Mouse (Mus musculus): ENCODE data around the gene Tcp1. TPM values are rescaled to one million over a fixed set of nuclear protein-coding genes. Genes with fewer than 3 reads are reported as not detected.
"Not testable (repeated sequence)": the region's sequence is repeated elsewhere in the genome, so short reads cannot be mapped to it uniquely, and the experiment has no call there.

Gene Tcp1
- polyA plus RNA-seq, 1 experiment from 2014 or later: 375 TPM

DNA sequence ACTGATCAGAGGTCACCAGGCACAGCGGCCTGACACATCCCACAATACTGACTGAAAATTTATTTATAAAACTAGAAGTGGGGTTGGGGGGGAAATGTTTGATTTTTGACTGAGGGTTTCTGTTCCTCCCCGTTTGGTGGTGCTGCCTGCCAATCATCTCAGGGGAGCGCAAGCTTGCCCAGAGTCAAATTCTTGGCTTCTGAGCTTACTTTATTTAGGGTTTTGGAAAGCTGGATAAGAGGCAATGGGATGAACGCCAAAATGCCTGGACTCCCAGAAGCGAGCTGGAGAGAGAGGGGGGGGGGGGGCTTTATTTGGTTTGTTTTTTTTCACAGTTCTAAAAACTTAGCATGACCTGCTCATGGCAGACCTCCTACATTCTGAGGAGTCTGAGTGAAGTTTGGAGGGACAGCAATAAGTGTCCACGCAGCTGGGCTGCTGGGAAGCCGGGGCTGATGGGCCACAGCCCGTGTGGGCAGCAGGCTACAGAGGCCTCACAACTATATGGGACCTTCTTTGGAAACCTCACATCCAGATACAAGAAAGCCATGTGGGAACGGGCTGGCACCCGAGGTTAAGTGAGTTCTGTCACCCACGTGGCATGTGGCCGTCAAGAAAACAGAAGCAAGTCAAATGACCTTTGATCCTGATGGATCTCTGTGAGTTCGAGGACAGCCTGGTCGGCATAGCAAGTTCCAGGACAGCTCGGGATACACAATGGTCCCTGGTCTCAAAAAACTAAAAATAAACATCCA is 28.3 kb upstream of the Tcp1 start:
- no peak overlapping the region for H3K4me3 ChIP-seq (ENCODE audit: low read depth, low read length)
- WGBS: 80% methylated on average over 15 of the region's 15 CpGs
- H3K9ac ChIP-seq (replicated peaks; ENCODE audit: low read depth, low read length): no peak overlapping the region
- H3K4me2 ChIP-seq (ENCODE audit: low read depth, low read length): no peak overlapping the region
- no peaks in the 10 kb centered on the region for H3K4me1 ChIP-seq (ENCODE audit: control insufficient read depth, insufficient read depth, low read length)
- H3K9me3 ChIP-seq (ENCODE audit: control insufficient read depth, low read length): no peaks in the 10 kb centered on the region
- 0 out of 2 replicates have a peak, but pooled peaks cover 4% of the 10 kb centered on the region for H3K36me3 ChIP-seq (ENCODE audit: control insufficient read depth, insufficient read depth, low read length)
- ATAC-seq (ENCODE audit: low read depth): no peak
- no peaks in the 10 kb centered on the region for H3K27me3 ChIP-seq (ENCODE audit: control insufficient read depth, insufficient read depth, low read length)
- H3K27ac ChIP-seq (ENCODE audit: low read depth, low read length): no peak overlapping the region

- Histone ChIP-seq H3K27me3 (ENCODE audit: control insufficient read depth, insufficient read depth, low read length) (no peaks in the 10 kb centered on the region), H3K27ac (ENCODE audit: low read depth, low read length) (no peak overlapping the region), H3K9me3 (ENCODE audit: control insufficient read depth, low read length) (no peaks in the 10 kb centered on the region), H3K4me2 (ENCODE audit: low read depth, low read length) (no peak overlapping the region), H3K4me1 (ENCODE audit: control insufficient read depth, insufficient read depth, low read length) (no peaks in the 10 kb centered on the region), H3K4me3 (ENCODE audit: low read depth, low read length) (no peak overlapping the region), H3K36me3 (ENCODE audit: control insufficient read depth, insufficient read depth, low read length) (0 out of 2 replicates have a peak, but pooled peaks cover 4% of the 10 kb centered on the region), H3K9ac (replicated peaks; ENCODE audit: low read depth, low read length) (no peak overlapping the region)
- no peak for ATAC-seq (ENCODE audit: low read depth)
- 91% methylated on average over 4 of the region's 4 CpGs for WGBS
Observed at GRCm38 (mm10) chr17:12891054-12891453, 24.4 kb upstream of the Tcp1 start.

DNA sequence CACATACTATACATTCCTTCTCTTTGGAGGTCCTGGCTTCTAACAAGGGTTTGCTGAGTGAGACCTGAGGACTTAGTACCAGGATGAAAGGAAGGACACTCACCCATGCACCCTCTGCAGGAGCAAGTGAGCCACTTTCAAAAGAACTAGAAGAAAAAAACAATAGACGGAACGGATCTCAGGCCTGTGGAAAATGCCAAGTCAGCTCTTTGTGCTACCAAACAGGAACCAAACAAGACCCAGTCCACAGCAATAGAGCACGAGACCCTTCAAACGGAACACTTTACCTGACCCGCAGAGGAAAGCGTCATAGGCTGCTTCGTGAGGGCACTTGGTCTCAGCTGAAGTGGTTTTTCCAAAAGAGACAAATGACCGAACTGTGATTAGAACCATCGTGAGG is 23.5 kb upstream of the Tcp1 start:
- 91% methylated on average over 9 of the region's 9 CpGs for WGBS
- no peak overlapping the region for H3K4me3 ChIP-seq (ENCODE audit: low read depth, low read length)
- no peak overlapping the region for H3K4me2 ChIP-seq (ENCODE audit: low read depth, low read length)
- H3K27ac ChIP-seq (ENCODE audit: low read depth, low read length): no peak overlapping the region
- H3K27me3 ChIP-seq (ENCODE audit: control insufficient read depth, insufficient read depth, low read length): no peaks in the 10 kb centered on the region
- H3K36me3 ChIP-seq (ENCODE audit: control insufficient read depth, insufficient read depth, low read length): 0 out of 2 replicates have a peak, but pooled peaks cover 4% of the 10 kb centered on the region
- no peak for ATAC-seq (ENCODE audit: low read depth)
- H3K9me3 ChIP-seq (ENCODE audit: control insufficient read depth, low read length): no peaks in the 10 kb centered on the region
- no peak overlapping the region for H3K9ac ChIP-seq (replicated peaks; ENCODE audit: low read depth, low read length)
- no peaks in the 10 kb centered on the region for H3K4me1 ChIP-seq (ENCODE audit: control insufficient read depth, insufficient read depth, low read length)

DNA sequence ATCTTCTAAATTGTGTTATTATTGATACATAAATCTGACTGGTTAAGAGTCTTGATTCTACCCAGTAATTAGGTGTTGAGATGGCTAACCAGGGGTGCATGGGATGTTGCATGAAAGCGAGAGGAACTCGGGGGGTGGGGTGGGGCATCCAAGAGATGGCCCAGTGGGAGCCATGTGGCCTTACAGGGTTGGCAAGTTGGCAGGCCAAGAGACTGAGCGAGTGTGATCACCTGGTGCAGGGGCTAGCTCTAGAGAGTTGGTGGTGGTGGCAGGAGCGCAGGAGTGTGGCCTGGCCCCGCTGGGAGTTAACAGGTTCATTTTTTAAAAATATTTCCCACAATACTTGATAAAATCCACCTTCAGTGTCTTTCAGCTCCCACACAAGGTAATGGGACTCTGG is 17.8 kb upstream of the Tcp1 start:
- no peak overlapping the region for H3K9ac ChIP-seq (replicated peaks; ENCODE audit: low read depth, low read length)
- peak; percentile 38; the same call in 1 of the 2 replicates for ATAC-seq (ENCODE audit: low read depth)
- 92% methylated on average over 5 of the region's 5 CpGs for WGBS
- H3K27ac ChIP-seq (ENCODE audit: low read depth, low read length): no peak overlapping the region
- H3K9me3 ChIP-seq (ENCODE audit: control insufficient read depth, low read length): no peaks in the 10 kb centered on the region
- H3K4me2 ChIP-seq (ENCODE audit: low read depth, low read length): no peak overlapping the region
- no peaks in the 10 kb centered on the region for H3K27me3 ChIP-seq (ENCODE audit: control insufficient read depth, insufficient read depth, low read length)
- H3K36me3 ChIP-seq (ENCODE audit: control insufficient read depth, insufficient read depth, low read length): no peaks in the 10 kb centered on the region
- no peak overlapping the region for H3K4me3 ChIP-seq (ENCODE audit: low read depth, low read length)
- no peaks in the 10 kb centered on the region for H3K4me1 ChIP-seq (ENCODE audit: control insufficient read depth, insufficient read depth, low read length)

DNA sequence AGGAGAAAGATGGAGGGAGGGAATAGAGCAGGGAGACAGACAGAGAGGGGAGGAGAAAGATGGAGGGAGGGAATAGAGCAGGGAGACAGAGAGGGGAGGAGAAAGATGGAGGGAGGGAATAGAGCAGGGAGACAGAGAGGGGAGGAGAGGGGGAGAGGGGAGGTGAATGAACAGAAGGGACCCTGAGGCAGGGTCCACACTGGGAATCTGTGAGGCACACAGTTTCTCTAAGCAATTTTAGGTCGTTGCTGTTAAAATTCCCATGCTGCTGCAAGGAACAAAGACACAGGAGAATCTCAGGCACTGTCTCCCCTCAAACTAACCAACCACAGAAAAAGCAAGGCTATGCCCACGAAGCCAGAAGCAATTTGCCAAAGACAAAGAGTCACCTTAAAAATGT is 16.9 kb upstream of the Tcp1 start:
- not testable (repeated sequence) for ATAC-seq (ENCODE audit: low read depth); H3K27ac ChIP-seq (ENCODE audit: low read depth, low read length); H3K36me3 ChIP-seq (ENCODE audit: control insufficient read depth, insufficient read depth, low read length); H3K4me3 ChIP-seq (ENCODE audit: low read depth, low read length); H3K9ac ChIP-seq (replicated peaks; ENCODE audit: low read depth, low read length); H3K9me3 ChIP-seq (ENCODE audit: control insufficient read depth, low read length); H3K4me2 ChIP-seq (ENCODE audit: low read depth, low read length); H3K4me1 ChIP-seq (ENCODE audit: control insufficient read depth, insufficient read depth, low read length); H3K27me3 ChIP-seq (ENCODE audit: control insufficient read depth, insufficient read depth, low read length)
- 43% methylated on average over 2 of the region's 2 CpGs for WGBS

GRCm38 (mm10) chr17:12902291-12902690 is 13.2 kb upstream of the Tcp1 start:
- Histone ChIP-seq H3K36me3 (ENCODE audit: control insufficient read depth, insufficient read depth, low read length) (0 out of 2 replicates have a peak, but pooled peaks cover 6% of the 10 kb centered on the region), H3K4me1 (ENCODE audit: control insufficient read depth, insufficient read depth, low read length) (no peaks in the 10 kb centered on the region), H3K4me2 (ENCODE audit: low read depth, low read length) (no peak overlapping the region), H3K9me3 (ENCODE audit: control insufficient read depth, low read length) (no peaks in the 10 kb centered on the region), H3K4me3 (ENCODE audit: low read depth, low read length) (no peak overlapping the region), H3K27ac (ENCODE audit: low read depth, low read length) (no peak overlapping the region), H3K9ac (replicated peaks; ENCODE audit: low read depth, low read length) (no peak overlapping the region), H3K27me3 (ENCODE audit: control insufficient read depth, insufficient read depth, low read length) (no peaks in the 10 kb centered on the region)
- ATAC-seq (ENCODE audit: low read depth): no peak
- 96% methylated on average over 6 of the region's 6 CpGs for WGBS

DNA sequence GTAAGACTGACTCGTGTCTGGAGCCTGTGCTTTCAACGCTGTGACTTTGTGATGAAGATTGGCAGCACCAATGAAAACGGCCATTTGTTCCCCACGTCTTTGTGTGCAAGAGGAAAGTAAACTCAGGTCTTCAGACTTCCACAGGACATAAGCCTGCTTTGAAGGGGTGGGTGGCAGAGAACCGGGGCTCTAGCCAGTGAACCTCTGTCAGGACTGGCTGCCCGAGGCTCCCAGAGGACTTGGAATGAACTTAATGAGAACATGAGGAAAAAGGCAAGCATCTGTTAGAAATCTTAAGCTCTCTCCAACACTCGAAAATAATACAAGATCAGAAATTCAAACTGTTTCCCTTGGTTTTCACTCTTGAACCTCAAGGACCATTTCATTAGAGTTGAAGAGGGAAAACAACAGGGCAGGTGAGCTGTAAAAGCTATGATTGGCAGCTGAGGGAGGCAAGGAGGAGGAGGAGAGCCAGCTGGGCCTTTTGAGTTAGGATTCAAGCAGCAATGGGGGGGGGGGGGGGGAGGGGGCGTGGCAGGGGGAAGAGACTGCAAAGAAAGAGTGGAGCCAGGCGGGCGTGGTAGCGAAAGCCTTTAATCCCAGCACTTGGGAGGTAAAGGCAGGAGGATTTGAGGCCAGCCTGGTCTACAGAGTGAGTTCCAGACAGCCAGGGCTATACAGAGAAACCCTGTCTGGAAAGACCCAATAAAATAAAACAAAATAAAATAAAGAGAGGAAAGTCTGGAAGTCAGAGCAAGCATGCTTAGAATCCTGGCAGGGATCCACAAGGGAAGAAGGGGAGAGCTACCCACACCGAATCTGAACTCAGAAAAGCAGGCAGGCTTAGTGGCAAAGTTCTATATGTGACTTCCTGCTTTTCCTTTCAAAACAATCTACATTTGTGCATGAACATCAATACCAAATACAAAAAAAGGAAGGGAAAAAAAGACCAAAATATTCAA is 11.8 kb upstream of the Tcp1 start:
- 0 out of 2 replicates have a peak, but pooled peaks cover 6% of the 10 kb centered on the region for H3K36me3 ChIP-seq (ENCODE audit: control insufficient read depth, insufficient read depth, low read length)
- no peak for ATAC-seq (ENCODE audit: low read depth)
- no peak overlapping the region for H3K4me3 ChIP-seq (ENCODE audit: low read depth, low read length)
- 40% methylated on average over 11 of the region's 12 CpGs for WGBS
- no peaks in the 10 kb centered on the region for H3K4me1 ChIP-seq (ENCODE audit: control insufficient read depth, insufficient read depth, low read length)
- no peaks in the 10 kb centered on the region for H3K9me3 ChIP-seq (ENCODE audit: control insufficient read depth, low read length)
- H3K4me2 ChIP-seq (ENCODE audit: low read depth, low read length): no peak overlapping the region
- no peak overlapping the region for H3K27ac ChIP-seq (ENCODE audit: low read depth, low read length)
- no peaks in the 10 kb centered on the region for H3K27me3 ChIP-seq (ENCODE audit: control insufficient read depth, insufficient read depth, low read length)
- no peak overlapping the region for H3K9ac ChIP-seq (replicated peaks; ENCODE audit: low read depth, low read length)

- no peak overlapping the region for H3K4me2 ChIP-seq (ENCODE audit: low read depth, low read length)
Observed at GRCm38 (mm10) chr17:12904349-12904748, 11.2 kb upstream of the Tcp1 start.

DNA sequence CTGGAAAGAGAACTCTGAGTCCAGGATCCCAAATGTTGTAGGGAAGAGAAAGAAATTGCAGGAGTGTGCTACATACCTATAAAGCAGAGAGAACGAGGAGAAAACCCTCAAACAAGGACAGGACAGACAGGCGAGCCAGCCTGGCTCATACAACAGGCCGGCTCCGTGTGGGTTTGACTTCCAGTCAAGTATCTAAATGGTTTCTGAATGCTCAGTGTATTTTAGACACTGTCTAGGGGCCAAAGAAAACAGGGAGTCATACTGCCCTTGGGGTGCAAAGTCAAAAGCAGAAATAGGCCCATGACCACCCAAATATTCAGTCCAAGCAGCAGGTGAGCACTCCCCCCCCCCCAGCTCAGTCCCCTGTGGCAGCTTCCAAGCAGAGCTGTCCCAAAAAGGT is 9.7 kb upstream of the Tcp1 start:
- H3K9ac ChIP-seq (replicated peaks; ENCODE audit: low read depth, low read length): no peak overlapping the region
- no peak overlapping the region for H3K4me2 ChIP-seq (ENCODE audit: low read depth, low read length)
- H3K4me1 ChIP-seq (ENCODE audit: control insufficient read depth, insufficient read depth, low read length): no peaks in the 10 kb centered on the region
- peaks cover 10% of the 10 kb centered on the region; the same call in 1 of the 2 replicates for H3K36me3 ChIP-seq (ENCODE audit: control insufficient read depth, insufficient read depth, low read length)
- H3K27me3 ChIP-seq (ENCODE audit: control insufficient read depth, insufficient read depth, low read length): no peaks in the 10 kb centered on the region
- no peak overlapping the region for H3K27ac ChIP-seq (ENCODE audit: low read depth, low read length)
- no peak for ATAC-seq (ENCODE audit: low read depth)
- H3K9me3 ChIP-seq (ENCODE audit: control insufficient read depth, low read length): no peaks in the 10 kb centered on the region
- H3K4me3 ChIP-seq (ENCODE audit: low read depth, low read length): no peak overlapping the region
- WGBS: 86% methylated on average over 4 of the region's 4 CpGs

More at GRCm38 (mm10) chr17:12904349-12904748, 11.2 kb upstream of the Tcp1 start:
- Histone ChIP-seq H3K27ac (ENCODE audit: low read depth, low read length) (no peak overlapping the region), H3K9me3 (ENCODE audit: control insufficient read depth, low read length) (no peaks in the 10 kb centered on the region), H3K27me3 (ENCODE audit: control insufficient read depth, insufficient read depth, low read length) (no peaks in the 10 kb centered on the region), H3K9ac (replicated peaks; ENCODE audit: low read depth, low read length) (no peak overlapping the region), H3K4me3 (ENCODE audit: low read depth, low read length) (no peak overlapping the region), H3K36me3 (ENCODE audit: control insufficient read depth, insufficient read depth, low read length) (0 out of 2 replicates have a peak, but pooled peaks cover 6% of the 10 kb centered on the region), H3K4me1 (ENCODE audit: control insufficient read depth, insufficient read depth, low read length) (no peaks in the 10 kb centered on the region)
- 77% methylated on average over 1 of the region's 1 CpGs for WGBS
- ATAC-seq (ENCODE audit: low read depth): no peak
